Mouse (Mus musculus) heart, adult 2 months (tissue): ENCODE results near the gene Hint1. TPM values are rescaled to one million over a fixed set of nuclear protein-coding genes. Genes with fewer than 3 reads are reported as not detected.

ENCODE experiments used
- DNase-seq, 2 experiments: peaks; one replicate each; pipeline ENCODE4 v3.0.0; 2021
- H3K27ac ChIP-seq: fragments of 200-600 bp; 2 replicates; pipeline ENCODE4 v1.8.1; 2022
- H3K27me3 ChIP-seq: fragments of 200-500 bp; 2 replicates; pipeline ENCODE4 v1.6.1; 2012; ENCODE audit warnings: mild to moderate bottlenecking, low read length, inconsistent platforms, mixed read lengths; ENCODE audit not compliant: control insufficient read depth, insufficient read depth
- H3K36me3 ChIP-seq: fragments of 200-500 bp; 2 replicates; pipeline ENCODE4 v1.6.1; 2012; ENCODE audit warnings: low read length, inconsistent platforms; ENCODE audit not compliant: control insufficient read depth, insufficient read depth
- H3K4me1 ChIP-seq: fragments of 200-500 bp; 2 replicates; pipeline ENCODE4 v1.6.1; 2011; ENCODE audit warnings: low read length; ENCODE audit not compliant: control insufficient read depth, insufficient read depth
- H3K4me3 ChIP-seq: fragments of 200-600 bp; 2 replicates; pipeline ENCODE4 v1.8.1; 2022
- H3K79me2 ChIP-seq: fragments of 200-500 bp; replicated peaks from 2 replicates; pipeline ENCODE4 v1.6.1; 2012; ENCODE audit warnings: mild to moderate bottlenecking, inconsistent platforms, low read length, moderate library complexity, mixed read lengths; ENCODE audit not compliant: control insufficient read depth, insufficient read depth
- H3K9ac ChIP-seq: fragments of 200-500 bp; 2 replicates; pipeline ENCODE4 v1.6.1; 2012; ENCODE audit warnings: low read depth, mild to moderate bottlenecking, control low read depth, inconsistent platforms, low read length, mixed read lengths
- CTCF ChIP-seq: fragments of 200-600 bp; IDR thresholded peaks from 2 replicates; pipeline ENCODE4 v1.8.1; 2022; ENCODE audit warnings: antibody characterized with exemption, mild to moderate bottlenecking, moderate library complexity
- EP300 ChIP-seq: fragments of 200-500 bp; IDR thresholded peaks from 2 replicates; pipeline ENCODE4 v1.6.1; 2011; ENCODE audit warnings: low read depth, low read length, control low read depth; ENCODE audit not compliant: insufficient read depth
- POLR2A ChIP-seq: fragments of 200-500 bp; IDR thresholded peaks from 2 replicates; pipeline ENCODE4 v1.6.1; 2011; ENCODE audit warnings: mild to moderate bottlenecking, low read depth, low read length, control low read depth; ENCODE audit not compliant: insufficient read depth
- WGBS: fragments of 180-500 bp; shearing (Covaris S2); methylation state at CpG from one replicate; pipeline ENCODE4 v1.1.7; 2018; 5-methylcytosine and 5-hydroxymethylcytosine counted together
- intact Hi-C: fragments of 180-260 bp; cut with DNase I; formaldehyde crosslinking; loops from one replicate; pipeline ENCODE4 v1.15.1; 2025
- polyA plus RNA-seq: library from polyadenylated mRNA; depleted of rRNA; stranded (reverse); fragments of >200 nt; gene quantifications from 2 replicates; pipeline ENCODE4 v1.2.3, GENCODE M21; 2012
- total RNA-seq, 2 experiments: library from RNA; stranded (reverse); gene quantifications; 2 replicates each; pipeline ENCODE4 v1.2.3; 2021

The Hint1 gene
- total and polyA plus RNA-seq, 3 experiments, result 258 to 477 (median 297) TPM

DNA sequence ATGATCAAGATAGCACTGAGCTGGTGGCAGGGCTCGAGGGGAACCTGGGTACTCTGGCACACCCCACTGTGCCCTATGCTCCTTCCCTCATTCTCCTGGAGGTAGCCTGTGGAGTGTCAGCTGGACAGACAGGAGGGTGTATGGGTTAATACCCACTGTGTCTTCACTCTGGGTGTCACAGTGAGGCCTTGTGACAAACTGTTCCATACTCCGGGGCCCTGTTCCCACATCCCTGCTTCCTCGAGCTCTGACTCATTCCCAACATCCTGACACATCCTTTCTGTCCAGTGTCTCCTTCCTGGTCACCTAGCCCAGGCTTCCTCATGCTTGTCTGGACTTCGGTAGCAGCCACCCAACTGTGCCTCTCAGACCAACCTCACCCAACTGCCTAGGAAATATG lies 40.3 kb downstream of the Hint1 start:
- no peak for TF ChIP-seq CTCF
- no peak for TF ChIP-seq POLR2A
- TF ChIP-seq EP300, result no peak
- Histone ChIP-seq H3K4me1 (peaks cover 3% of the 10 kb centered on the region), H3K4me3 (no peak overlapping the region), H3K79me2 (no peaks in the 10 kb centered on the region), H3K9ac (no peak overlapping the region), H3K36me3 (no peaks in the 10 kb centered on the region; the same call in 1 of the 2 replicates), H3K27me3 (no peaks in the 10 kb centered on the region), H3K27ac (peak overlapping the region; percentile 67)
- no peak for DNase-seq
- intact Hi-C loops, result no loop called here
- WGBS, result 32% methylated on average over 4 of the region's 4 CpGs

DNA sequence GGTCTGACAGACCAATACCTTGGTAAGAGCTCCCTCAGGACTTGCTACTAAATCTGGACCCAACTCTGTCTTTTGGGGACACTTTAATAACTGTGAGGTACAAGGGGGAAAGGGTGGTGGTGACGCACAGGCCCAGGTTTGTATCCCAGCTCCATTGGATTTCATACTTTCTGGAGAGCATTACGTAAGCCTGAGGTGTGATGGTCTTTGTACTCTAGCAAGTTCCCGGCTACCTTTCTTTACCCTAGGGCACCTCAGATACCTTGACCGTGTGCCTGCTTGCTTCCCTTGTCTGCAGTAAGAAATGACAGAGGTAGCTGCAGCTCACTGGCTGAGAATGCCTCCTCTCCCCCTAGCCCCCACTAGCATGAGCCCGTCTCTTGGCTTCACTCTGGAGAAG lies 41.1 kb downstream of the Hint1 start:
- Histone ChIP-seq H3K27ac (no peak overlapping the region), H3K36me3 (no peaks in the 10 kb centered on the region; the same call in 1 of the 2 replicates), H3K4me1 (peaks cover 2% of the 10 kb centered on the region), H3K9ac (no peak overlapping the region), H3K79me2 (no peaks in the 10 kb centered on the region), H3K4me3 (no peak overlapping the region), H3K27me3 (no peaks in the 10 kb centered on the region)
- DNase-seq, result no peak
- WGBS, result 95% methylated on average over 5 of the region's 5 CpGs
- intact Hi-C loops, result no loop called here
- TF ChIP-seq CTCF, result no peak
- no peak for TF ChIP-seq POLR2A
- no peak for TF ChIP-seq EP300

DNA sequence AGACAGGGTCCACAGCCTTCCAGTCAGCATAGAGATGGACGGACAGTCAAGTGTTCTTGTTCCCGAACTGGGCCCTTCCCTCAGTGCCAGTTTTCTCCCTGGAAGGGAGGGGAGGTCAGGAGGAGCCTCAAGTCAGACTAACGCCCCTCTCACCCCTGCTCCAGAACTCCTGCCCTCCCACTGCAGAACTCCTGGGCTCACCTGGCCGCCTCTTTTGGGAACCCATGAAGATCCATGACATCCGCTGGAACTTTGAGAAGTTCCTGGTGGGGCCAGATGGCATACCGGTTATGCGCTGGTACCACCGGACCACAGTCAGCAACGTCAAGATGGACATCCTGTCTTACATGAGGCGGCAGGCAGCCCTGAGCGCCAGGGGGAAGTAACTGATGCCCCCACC lies 43.1 kb downstream of the Hint1 start:
- TF ChIP-seq EP300, result no peak
- no peak for TF ChIP-seq CTCF
- Histone ChIP-seq H3K79me2 (no peaks in the 10 kb centered on the region), H3K27me3 (no peaks in the 10 kb centered on the region), H3K4me1 (peaks cover 1% of the 10 kb centered on the region), H3K4me3 (no peak overlapping the region), H3K36me3 (no peaks in the 10 kb centered on the region; the same call in none of the 2 replicates), H3K9ac (no peak overlapping the region), H3K27ac (no peak overlapping the region)
- WGBS, result 87% methylated on average over 11 of the region's 11 CpGs
- no peak for DNase-seq
- intact Hi-C loops, result no loop called here

DNA sequence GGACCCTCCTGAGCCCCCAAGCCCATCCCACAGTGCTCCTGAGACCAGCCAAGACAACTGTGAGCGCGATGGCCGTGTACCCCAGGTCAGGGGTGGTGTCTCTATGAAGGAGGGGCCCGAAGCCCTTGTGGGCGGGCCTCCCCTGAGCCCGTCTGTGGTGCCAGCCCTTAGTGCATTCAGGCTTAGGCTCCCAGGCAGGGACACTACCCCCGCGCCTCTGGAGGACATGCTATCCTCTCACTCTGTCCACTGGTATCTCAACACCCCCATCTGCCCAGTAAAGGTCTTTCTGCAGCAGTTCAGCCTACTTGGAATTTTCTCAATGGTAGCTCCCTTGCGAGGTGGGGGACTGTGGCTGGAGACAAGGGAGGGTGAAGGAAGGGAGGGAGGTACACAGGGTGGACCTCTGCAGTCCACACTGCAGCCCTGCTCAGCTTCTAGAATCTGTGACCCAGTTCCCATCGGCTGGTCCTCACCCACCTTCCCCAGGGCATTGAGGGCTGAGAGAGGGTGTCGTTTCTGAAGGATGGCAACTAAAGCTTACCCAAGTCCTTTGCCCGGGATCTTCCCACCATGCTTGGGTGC lies 44.0 kb downstream of the Hint1 start:
- no peaks in the 10 kb centered on the region; the same call in none of the 2 replicates for H3K36me3 ChIP-seq
- TF ChIP-seq EP300 (no peak), POLR2A (no peak), CTCF (no peak)
- no peak overlapping the region for H3K9ac ChIP-seq
- no peak overlapping the region for H3K4me3 ChIP-seq
- intact Hi-C loops, result no loop called here
- peaks cover 1% of the 10 kb centered on the region for H3K4me1 ChIP-seq
- no peak for DNase-seq
- no peaks in the 10 kb centered on the region for H3K79me2 ChIP-seq
- no peaks in the 10 kb centered on the region for H3K27me3 ChIP-seq
- WGBS, result 87% methylated on average over 12 of the region's 12 CpGs
- H3K27ac ChIP-seq, result no peak overlapping the region

DNA sequence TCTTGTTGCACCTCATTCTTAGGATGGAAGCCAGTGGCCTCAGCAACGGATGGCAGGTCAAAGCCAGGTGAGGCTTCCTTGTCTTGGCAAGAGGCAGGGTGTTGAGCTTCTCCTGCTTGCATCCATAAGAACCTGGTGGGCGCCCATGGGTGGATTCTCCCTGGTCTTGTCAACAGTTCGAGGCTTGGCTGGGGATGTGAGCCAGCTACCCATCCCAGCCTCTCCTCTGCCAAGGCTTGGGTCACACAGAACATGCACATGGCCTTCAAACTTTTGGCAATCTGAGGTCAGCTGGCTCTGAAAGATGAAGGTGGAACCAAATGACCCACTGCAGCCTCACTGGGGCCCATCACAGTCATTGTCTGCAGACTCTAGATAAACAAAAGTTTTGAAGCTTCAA lies 45.0 kb downstream of the Hint1 start:
- no peaks in the 10 kb centered on the region; the same call in none of the 2 replicates for H3K36me3 ChIP-seq
- intact Hi-C loops, result no loop called here
- DNase-seq, result no peak
- peaks cover 1% of the 10 kb centered on the region for H3K4me1 ChIP-seq
- H3K27me3 ChIP-seq, result no peaks in the 10 kb centered on the region
- H3K4me3 ChIP-seq, result no peak overlapping the region
- H3K27ac ChIP-seq, result no peak overlapping the region
- WGBS, result 76% methylated on average over 3 of the region's 3 CpGs
- H3K9ac ChIP-seq, result no peak overlapping the region
- TF ChIP-seq EP300 (no peak), CTCF (no peak), POLR2A (no peak)
- H3K79me2 ChIP-seq, result no peaks in the 10 kb centered on the region

DNA sequence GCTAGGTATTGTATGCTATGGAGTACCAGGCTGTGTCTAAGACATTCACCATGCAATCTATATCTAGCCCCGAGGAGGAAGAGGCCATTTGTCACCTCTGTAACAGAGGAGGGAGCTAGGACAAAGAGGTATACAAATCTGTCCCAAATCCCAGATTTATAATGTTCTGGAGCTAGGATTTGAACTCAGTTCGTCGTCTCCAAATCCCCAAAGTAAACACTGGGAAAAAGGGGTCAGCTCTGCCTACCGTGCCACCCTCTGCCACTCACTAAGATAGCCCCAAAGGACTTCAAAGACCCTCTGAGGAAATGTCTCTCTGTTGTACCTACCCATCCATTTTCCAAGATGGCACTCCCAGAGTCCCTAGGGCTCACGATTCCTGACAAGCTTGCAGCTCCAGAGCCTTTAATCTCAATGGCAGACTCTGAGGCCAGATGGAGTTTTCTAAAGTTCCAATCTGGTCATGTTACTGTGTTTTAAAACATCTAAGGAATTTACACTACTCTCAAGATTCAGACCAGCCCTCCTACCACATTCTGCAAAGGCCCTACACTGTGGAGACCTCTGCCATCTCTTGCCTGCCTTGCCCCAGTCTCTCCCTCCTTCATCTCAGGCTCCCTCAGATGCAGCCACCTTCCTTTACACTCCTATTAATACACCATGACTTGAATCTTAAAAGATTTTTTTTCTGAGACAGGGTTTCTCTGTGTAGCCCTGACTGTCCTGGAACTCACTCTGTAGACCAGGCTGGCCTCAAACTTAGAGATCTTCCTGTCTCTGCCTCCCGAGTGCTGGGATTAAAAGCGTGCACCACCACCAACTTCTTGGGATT lies 45.7 kb downstream of the Hint1 start:
- H3K4me1 ChIP-seq, result no peaks in the 10 kb centered on the region; the same call in none of the 2 replicates
- H3K9ac ChIP-seq, result no peak overlapping the region
- no peaks in the 10 kb centered on the region for H3K27me3 ChIP-seq
- TF ChIP-seq EP300 (no peak), CTCF (no peak), POLR2A (no peak)
- WGBS, result 92% methylated on average over 7 of the region's 7 CpGs
- intact Hi-C loops, result no loop called here
- DNase-seq, result no peak
- H3K36me3 ChIP-seq, result no peaks in the 10 kb centered on the region; the same call in none of the 2 replicates
- no peaks in the 10 kb centered on the region for H3K79me2 ChIP-seq
- H3K4me3 ChIP-seq, result no peak overlapping the region
- H3K27ac ChIP-seq, result no peak overlapping the region
